In the genomic region with DNA sequence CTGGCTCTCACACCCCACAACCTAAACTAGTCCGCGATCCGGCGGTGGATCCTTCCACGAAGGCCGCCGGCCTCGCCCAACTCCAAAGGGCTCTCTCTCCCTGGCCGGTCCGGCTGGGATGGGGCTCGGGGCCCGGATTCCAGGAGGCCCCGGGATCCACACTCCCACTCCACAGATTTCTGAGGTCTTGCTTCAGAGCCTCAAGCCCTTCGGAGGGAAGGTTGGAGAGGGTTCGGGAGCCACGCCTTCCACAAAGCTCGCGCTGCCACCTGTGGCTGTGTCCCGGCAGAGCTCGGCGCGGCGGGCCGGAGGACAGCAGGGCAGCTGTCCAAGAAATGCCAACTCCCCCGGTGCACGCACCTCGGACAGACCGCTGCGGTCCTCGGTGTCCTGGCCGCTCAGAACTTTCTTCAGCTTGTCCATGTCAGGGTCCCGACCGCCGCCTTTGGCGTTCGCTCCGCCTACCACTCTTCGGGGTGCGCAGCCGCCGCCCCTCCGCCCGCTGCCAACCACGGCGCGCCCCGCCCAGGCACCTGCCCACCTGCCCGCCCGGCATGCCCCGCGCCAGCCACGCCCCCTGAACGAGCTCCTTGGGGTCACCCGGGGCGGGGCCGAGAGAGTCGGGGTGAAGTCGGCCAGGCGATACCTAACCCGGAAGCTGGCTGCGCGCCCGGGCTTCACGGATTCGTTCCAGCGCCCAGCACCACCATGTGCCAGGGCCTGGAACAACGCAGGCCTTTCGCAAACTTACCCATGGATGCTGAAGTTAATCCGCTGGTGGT, we compare ENCODE assay signal across 8 mouse cellular contexts. TPM values are rescaled to one million over a fixed set of nuclear protein-coding genes. Genes with fewer than 3 reads are reported as not detected.
A peak's percentile ranks its signal among the peaks of the same experiment; 100 is the strongest.
DNase-seq lines count a peak whose midpoint lies in the region; ATAC-seq lines count a peak whose summit lies in the region.

A gene (minus strand): TSS at position 559 of the 782 bp plus-strand sequence.

- H3K27me3 ChIP-seq in forebrain, embryonic 12.5 days, result peaks cover 5% of the 10 kb centered on the region
- H3K27me3 ChIP-seq in heart, embryonic 16.5 days (ENCODE audit: control insufficient read depth, insufficient read depth, low read length), result no peaks in the 10 kb centered on the region
- no peaks in the 10 kb centered on the region for H3K27me3 ChIP-seq in liver, embryonic 15.5 days
- no peaks in the 10 kb centered on the region; the same call in 1 of the 2 replicates for H3K27me3 ChIP-seq in neural tube, embryonic 11.5 days (ENCODE audit: control insufficient read depth, insufficient read depth, low read length)
- H3K27me3 ChIP-seq in stomach, embryonic 16.5 days (ENCODE audit: control insufficient read depth, insufficient read depth, low read length), result no peaks in the 10 kb centered on the region

- no peaks in the 10 kb centered on the region for H3K36me3 ChIP-seq in forebrain, embryonic 12.5 days (replicated peaks)
- H3K36me3 ChIP-seq in heart, embryonic 16.5 days (ENCODE audit: control insufficient read depth, insufficient read depth), result no peaks in the 10 kb centered on the region
- no peaks in the 10 kb centered on the region for H3K36me3 ChIP-seq in liver, embryonic 15.5 days (replicated peaks)
- no peaks in the 10 kb centered on the region for H3K36me3 ChIP-seq in neural tube, embryonic 11.5 days (ENCODE audit: control insufficient read depth, insufficient read depth, low read length)
- no peaks in the 10 kb centered on the region for H3K36me3 ChIP-seq in stomach, embryonic 16.5 days (ENCODE audit: control insufficient read depth, insufficient read depth, low read length)

- under 1% methylated on average over 65 of the region's 69 CpGs for WGBS in forebrain, embryonic 12.5 days
- under 1% methylated on average over 69 of the region's 69 CpGs for WGBS in heart, embryonic 16.5 days
- WGBS in liver, embryonic 15.5 days (ENCODE audit: insufficient replicate concordance), result under 1% methylated on average over 69 of the region's 69 CpGs
- under 1% methylated on average over 69 of the region's 69 CpGs for WGBS in neural tube, embryonic 11.5 days
- WGBS in stomach, embryonic 16.5 days, result under 1% methylated on average over 69 of the region's 69 CpGs

- H3K9me3 ChIP-seq in forebrain, embryonic 12.5 days, result no peaks in the 10 kb centered on the region
- no peaks in the 10 kb centered on the region for H3K9me3 ChIP-seq in heart, embryonic 16.5 days (replicated peaks; ENCODE audit: control insufficient read depth, low read length)
- H3K9me3 ChIP-seq in liver, embryonic 15.5 days (replicated peaks), result no peaks in the 10 kb centered on the region
- H3K9me3 ChIP-seq in neural tube, embryonic 11.5 days (ENCODE audit: control insufficient read depth, low read length), result no peaks in the 10 kb centered on the region
- H3K9me3 ChIP-seq in stomach, embryonic 16.5 days (replicated peaks; ENCODE audit: control insufficient read depth, low read length), result no peaks in the 10 kb centered on the region

- H3K4me3 ChIP-seq in forebrain, embryonic 12.5 days (replicated peaks), result peak within 1 kb of the TSS; percentile 75
- peak within 1 kb of the TSS; percentile 90 for H3K4me3 ChIP-seq in heart, embryonic 16.5 days (ENCODE audit: low read length)
- peak within 1 kb of the TSS; percentile 77 for H3K4me3 ChIP-seq in liver, embryonic 15.5 days (replicated peaks)
- H3K4me3 ChIP-seq in neural tube, embryonic 11.5 days (ENCODE audit: low read depth, low read length), result peak within 1 kb of the TSS; percentile 56
- peak within 1 kb of the TSS; percentile 61 for H3K4me3 ChIP-seq in stomach, embryonic 16.5 days (replicated peaks; ENCODE audit: low read length)

- peak; percentile 54 for ATAC-seq in cerebellum, adult (ENCODE audit: insufficient number of reproducible peaks, low FRiP score, low TSS enrichment)
- peak; percentile 91 for ATAC-seq in forebrain, embryonic 12.5 days (ENCODE audit: low FRiP score)
- peak; percentile 91 for ATAC-seq in heart, embryonic 16.5 days (replicated peaks; ENCODE audit: extremely low read depth, insufficient read depth, low FRiP score)
- ATAC-seq in liver, embryonic 15.5 days (ENCODE audit: insufficient read depth), result peak; percentile 97
- peak; percentile 93 for ATAC-seq in neural tube, embryonic 11.5 days (ENCODE audit: insufficient read depth, low FRiP score, low TSS enrichment)
- ATAC-seq in stomach, embryonic 16.5 days (ENCODE audit: insufficient read depth, low FRiP score), result peak; percentile 96

- H3K4me2 ChIP-seq in forebrain, embryonic 12.5 days, result peak within 1 kb of the TSS; percentile 91
- peak within 1 kb of the TSS; percentile 83 for H3K4me2 ChIP-seq in heart, embryonic 16.5 days (ENCODE audit: low read depth, low read length)
- H3K4me2 ChIP-seq in liver, embryonic 15.5 days, result peak within 1 kb of the TSS; percentile 83
- peak within 1 kb of the TSS; percentile 71 for H3K4me2 ChIP-seq in neural tube, embryonic 11.5 days (ENCODE audit: low read depth)
- H3K4me2 ChIP-seq in stomach, embryonic 16.5 days (ENCODE audit: low read depth, low read length), result peak within 1 kb of the TSS; percentile 68

- peaks cover 11% of the 10 kb centered on the region for H3K4me1 ChIP-seq in forebrain, embryonic 12.5 days
- H3K4me1 ChIP-seq in heart, embryonic 16.5 days (ENCODE audit: control insufficient read depth, insufficient read depth, low read length), result peaks cover 25% of the 10 kb centered on the region
- H3K4me1 ChIP-seq in liver, embryonic 15.5 days (replicated peaks), result peaks cover 29% of the 10 kb centered on the region
- H3K4me1 ChIP-seq in neural tube, embryonic 11.5 days (ENCODE audit: control insufficient read depth, insufficient read depth, low read length), result peaks cover 6% of the 10 kb centered on the region; the same call in 1 of the 2 replicates
- 0 out of 2 replicates have a peak, but pooled peaks cover 2% of the 10 kb centered on the region for H3K4me1 ChIP-seq in stomach, embryonic 16.5 days (ENCODE audit: control insufficient read depth, insufficient read depth, low read length)

- peak within 1 kb of the TSS; percentile 60 for H3K9ac ChIP-seq in forebrain, embryonic 12.5 days
- peak within 1 kb of the TSS; percentile 79 for H3K9ac ChIP-seq in heart, embryonic 16.5 days (ENCODE audit: low read length)
- H3K9ac ChIP-seq in liver, embryonic 15.5 days, result peak within 1 kb of the TSS; percentile 80
- H3K9ac ChIP-seq in neural tube, embryonic 11.5 days (ENCODE audit: low read length), result peak within 1 kb of the TSS; percentile 32
- peak within 1 kb of the TSS; percentile 86 for H3K9ac ChIP-seq in stomach, embryonic 16.5 days (ENCODE audit: low read length)

- H3K27ac ChIP-seq in forebrain, embryonic 12.5 days, result peak within 1 kb of the TSS; percentile 50; the same call in 1 of the 2 replicates
- H3K27ac ChIP-seq in heart, embryonic 16.5 days (ENCODE audit: low read length), result peak within 1 kb of the TSS; percentile 93
- peak within 1 kb of the TSS; percentile 84 for H3K27ac ChIP-seq in liver, embryonic 15.5 days (replicated peaks)
- H3K27ac ChIP-seq in neural tube, embryonic 11.5 days (ENCODE audit: low read depth, low read length), result no peak within 1 kb of the TSS
- peak within 1 kb of the TSS; percentile 94 for H3K27ac ChIP-seq in stomach, embryonic 16.5 days (ENCODE audit: low read length)

- peak; percentile 87 for DNase-seq in ES-CJ7 (ENCODE audit: low read depth, low spot score)
- peak; percentile 98 to 100 for DNase-seq in kidney, postnatal 36 days
- peak; percentile 78 for DNase-seq in neural tube, embryonic 11.5 days (ENCODE audit: low spot score)

RNA-seq across cellular contexts. Expression of the gene that starts here (rescaled TPM):
- polyA plus RNA-seq in forebrain, embryonic 12.5 days (2016; fragmentation: Nextera tagmentation; extraction: Ambion mirVana), result 10.6 and 11.9 TPM in 2 replicates
- polyA plus RNA-seq in heart, embryonic 16.5 days (2015; fragmentation: Nextera tagmentation; extraction: Ambion mirVana), result 19.2 and 19.6 TPM in 2 replicates
- polyA plus RNA-seq in liver, embryonic 15.5 days (2015; fragmentation: Nextera tagmentation; extraction: Ambion mirVana), result 7.5 and 8.8 TPM in 2 replicates
- polyA plus RNA-seq in neural tube, embryonic 11.5 days (2014; fragmentation: Nextera tagmentation; extraction: Ambion mirVana), result 11.8 TPM in 2 replicates
- polyA plus RNA-seq in stomach, embryonic 16.5 days (2015; fragmentation: Nextera tagmentation; extraction: Ambion mirVana), result 31.4 and 34.0 TPM in 2 replicates

Comparison
In these comparisons a context has a peak if more than half of its experiments do, and no peak if none do; other contexts are left out.
1. H3K9ac ChIP-seq: peak in every context shown above with its lines; median percentile 86 in stomach, embryonic 16.5 days; 80 in liver, embryonic 15.5 days; 79 in heart, embryonic 16.5 days; 60 in forebrain, embryonic 12.5 days; 32 in neural tube, embryonic 11.5 days.